In the genomic region with DNA sequence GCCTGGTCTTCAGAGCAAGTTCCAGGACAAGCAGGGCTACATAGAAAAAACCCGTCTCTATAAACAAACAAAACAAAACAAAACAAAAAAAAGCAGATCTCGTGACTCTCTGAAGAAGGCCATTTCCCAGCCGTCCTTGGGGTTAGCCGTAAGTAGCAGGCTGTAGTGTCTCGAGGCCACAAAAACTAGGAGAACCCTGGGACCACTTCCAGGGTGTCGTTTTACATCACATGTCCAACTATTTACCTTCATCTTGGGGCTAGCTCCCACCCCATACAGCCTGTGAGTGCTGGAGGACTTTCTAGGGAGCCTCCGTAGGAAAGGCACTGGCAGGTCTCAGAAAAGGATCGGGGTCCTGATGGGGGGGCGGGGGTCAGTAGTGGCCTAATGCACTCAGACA, we compare ENCODE assay signal across 22 mouse cellular contexts. TPM values are rescaled to one million over a fixed set of nuclear protein-coding genes. Genes with fewer than 3 reads are reported as not detected.
DNase-seq lines count a peak whose midpoint lies in the region; ATAC-seq and TF ChIP-seq lines count a peak whose summit lies in the region.
"Had no signal": no experiment of that assay in that cellular context is flagged by ENCODE, and none has a peak within 500 bp of the region (broad histone marks: within the 10 kb centered on the region; RNA-seq: fewer than 3 reads in every experiment).

No protein-coding gene starts in this region.

- H3K36me3 ChIP-seq in heart, embryonic 12.5 days = no peaks in the 10 kb centered on the region
- no peaks in the 10 kb centered on the region for H3K36me3 ChIP-seq in lung, postnatal 0 days (ENCODE audit: insufficient read depth, low read length)
- H3K36me3 ChIP-seq in midbrain, embryonic 14.5 days (ENCODE audit: control insufficient read depth, insufficient read depth, low read length) = no peaks in the 10 kb centered on the region
- no peaks in the 10 kb centered on the region for H3K36me3 ChIP-seq in hindbrain, embryonic 11.5 days (ENCODE audit: control insufficient read depth, insufficient read depth, low read length)
- H3K36me3 ChIP-seq: hindbrain, embryonic 12.5 days; midbrain, embryonic 13.5 days; neural tube, embryonic 12.5 days had no signal

- peaks cover 35% of the 10 kb centered on the region for H3K4me1 ChIP-seq in heart, embryonic 12.5 days (replicated peaks)
- peaks cover 11% of the 10 kb centered on the region for H3K4me1 ChIP-seq in bone marrow, adult 2 months (ENCODE audit: control insufficient read depth, insufficient read depth, low read length)
- peaks cover 22% of the 10 kb centered on the region; the same call in 1 of the 2 replicates for H3K4me1 ChIP-seq in lung, postnatal 0 days (ENCODE audit: insufficient read depth, low read depth, low read length)
- H3K4me1 ChIP-seq in midbrain, embryonic 14.5 days (ENCODE audit: control insufficient read depth, insufficient read depth, low read length) = no peaks in the 10 kb centered on the region
- no peaks in the 10 kb centered on the region for H3K4me1 ChIP-seq in hindbrain, embryonic 11.5 days (replicated peaks; ENCODE audit: control insufficient read depth, insufficient read depth, low read length)
- H3K4me1 ChIP-seq: hindbrain, embryonic 12.5 days; midbrain, embryonic 13.5 days; neural tube, embryonic 12.5 days had no signal

- no peak overlapping the region for H3K4me3 ChIP-seq in heart, embryonic 12.5 days
- H3K4me3 ChIP-seq in bone marrow, adult 2 months (replicated peaks; ENCODE audit: control insufficient read depth, low read depth, low read length) = no peak overlapping the region
- no peak overlapping the region for H3K4me3 ChIP-seq in lung, postnatal 0 days (ENCODE audit: low read depth, low read length)
- H3K4me3 ChIP-seq in midbrain, embryonic 14.5 days (replicated peaks; ENCODE audit: low read depth, low read length) = no peak overlapping the region
- no peak overlapping the region for H3K4me3 ChIP-seq in hindbrain, embryonic 11.5 days (ENCODE audit: low read depth, low read length)
- H3K4me3 ChIP-seq: hindbrain, embryonic 12.5 days; megakaryocyte, embryonic 14.5 days; midbrain, embryonic 13.5 days; neural tube, embryonic 12.5 days had no signal

- H3K4me2 ChIP-seq in heart, embryonic 12.5 days = no peak overlapping the region
- H3K4me2 ChIP-seq in lung, postnatal 0 days (replicated peaks; ENCODE audit: low read depth, low read length) = no peak overlapping the region
- no peak overlapping the region for H3K4me2 ChIP-seq in midbrain, embryonic 14.5 days (ENCODE audit: low read length)
- H3K4me2 ChIP-seq in hindbrain, embryonic 11.5 days (replicated peaks; ENCODE audit: low read depth, low read length) = no peak overlapping the region
- H3K4me2 ChIP-seq: hindbrain, embryonic 12.5 days; midbrain, embryonic 13.5 days; neural tube, embryonic 12.5 days had no signal

- no peak for DNase-seq in heart, adult 11 months
- DNase-seq in NIH3T3 (ENCODE audit: low read depth) = peak; percentile 54
- peak; percentile 70 for DNase-seq in lung, postnatal 0 days (ENCODE audit: low spot score)
- DNase-seq in midbrain, embryonic 14.5 days = no peak
- DNase-seq in hindbrain, embryonic 11.5 days (ENCODE audit: low spot score) = no peak
- DNase-seq: cerebellum, adult 8-10 months; layer of hippocampus, adult 9-11 months; left cerebral cortex, postnatal 4 days; liver; right cerebral cortex, postnatal 14 days; thymus, adult 2 months had no signal

- no peak for TF ChIP-seq CTCF in bone marrow, adult 2 months (IDR thresholded peaks at IDR 0.05; ENCODE audit: control insufficient read depth, insufficient read depth, low read length)
- TF ChIP-seq CTCF in lung, postnatal 0 days (IDR thresholded peaks at IDR 0.05) = no peak

- H3K27me3 ChIP-seq in heart, embryonic 12.5 days (replicated peaks) = no peaks in the 10 kb centered on the region
- no peaks in the 10 kb centered on the region for H3K27me3 ChIP-seq in lung, postnatal 0 days (replicated peaks; ENCODE audit: insufficient read depth, low read length)
- no peaks in the 10 kb centered on the region for H3K27me3 ChIP-seq in midbrain, embryonic 14.5 days (ENCODE audit: control insufficient read depth, insufficient read depth, low read length)
- no peaks in the 10 kb centered on the region for H3K27me3 ChIP-seq in hindbrain, embryonic 11.5 days (ENCODE audit: control insufficient read depth, insufficient read depth, low read length)
- H3K27me3 ChIP-seq: hindbrain, embryonic 12.5 days; megakaryocyte, embryonic 14.5 days; midbrain, embryonic 13.5 days; neural tube, embryonic 12.5 days had no signal

- H3K27ac ChIP-seq in heart, embryonic 12.5 days (ENCODE audit: poor library complexity, severe bottlenecking) = no peak overlapping the region
- 0 out of 2 replicates have a peak overlapping the region, but pooled peaks have one; percentile 11 for H3K27ac ChIP-seq in bone marrow, adult 2 months (ENCODE audit: control insufficient read depth, insufficient read depth, low read depth, low read length, poor library complexity)
- H3K27ac ChIP-seq in lung, postnatal 0 days (ENCODE audit: low read length) = peak overlapping the region; percentile 68
- H3K27ac ChIP-seq in midbrain, embryonic 14.5 days (replicated peaks; ENCODE audit: low read depth, low read length) = no peak overlapping the region
- H3K27ac ChIP-seq in hindbrain, embryonic 11.5 days (ENCODE audit: low read depth, low read length) = no peak overlapping the region
- H3K27ac ChIP-seq: hindbrain, embryonic 12.5 days; midbrain, embryonic 13.5 days; neural tube, embryonic 12.5 days; stomach, postnatal 0 days had no signal

- no peak for TF ChIP-seq POLR2A in bone marrow, adult 2 months (IDR thresholded peaks at IDR 0.05; ENCODE audit: borderline replicate concordance, control insufficient read depth, low read depth, low read length)

- WGBS in heart, embryonic 12.5 days = 60% methylated on average over 9 of the region's 9 CpGs
- WGBS in bone marrow, adult 2 months = 71% methylated on average over 9 of the region's 9 CpGs
- 34% methylated on average over 9 of the region's 9 CpGs for WGBS in lung, postnatal 0 days
- WGBS in midbrain, embryonic 14.5 days = 65% methylated on average over 9 of the region's 9 CpGs
- WGBS in hindbrain, embryonic 11.5 days = 61% methylated on average over 9 of the region's 9 CpGs

- 0 out of 2 replicates have a peak overlapping the region, but pooled peaks have one; percentile 23 for H3K9ac ChIP-seq in heart, embryonic 12.5 days
- H3K9ac ChIP-seq in lung, postnatal 0 days (replicated peaks; ENCODE audit: low read depth) = no peak overlapping the region
- H3K9ac ChIP-seq in midbrain, embryonic 14.5 days (replicated peaks; ENCODE audit: low read length) = no peak overlapping the region
- H3K9ac ChIP-seq in hindbrain, embryonic 11.5 days (ENCODE audit: low read depth, low read length) = no peak overlapping the region
- H3K9ac ChIP-seq: hindbrain, embryonic 12.5 days; midbrain, embryonic 13.5 days; neural tube, embryonic 12.5 days had no signal

- no peaks in the 10 kb centered on the region for H3K9me3 ChIP-seq in heart, embryonic 12.5 days (replicated peaks)
- H3K9me3 ChIP-seq in lung, postnatal 0 days (ENCODE audit: low read length) = no peaks in the 10 kb centered on the region
- H3K9me3 ChIP-seq in midbrain, embryonic 14.5 days (ENCODE audit: control insufficient read depth, low read length) = no peaks in the 10 kb centered on the region
- no peaks in the 10 kb centered on the region for H3K9me3 ChIP-seq in hindbrain, embryonic 11.5 days (ENCODE audit: control insufficient read depth, low read length)
- H3K9me3 ChIP-seq: hindbrain, embryonic 12.5 days; megakaryocyte, embryonic 14.5 days; midbrain, embryonic 13.5 days; neural tube, embryonic 12.5 days had no signal

- no peak for ATAC-seq in heart, embryonic 12.5 days (ENCODE audit: insufficient number of reproducible peaks, low FRiP score)
- peak; percentile 19 for ATAC-seq in lung, postnatal 0 days
- no peak for ATAC-seq in midbrain, embryonic 14.5 days (ENCODE audit: low FRiP score, low TSS enrichment)
- no peak for ATAC-seq in hindbrain, embryonic 11.5 days (ENCODE audit: low FRiP score)
- ATAC-seq: midbrain, embryonic 13.5 days had no signal

- TF ChIP-seq EP300 in lung, postnatal 0 days (IDR thresholded peaks at IDR 0.05) = no peak

RNA-seq across cellular contexts. Expression of gene Sftpb, which starts 0.9 kb away (rescaled TPM):
- polyA plus RNA-seq in heart, embryonic 12.5 days (2016; fragmentation: Nextera tagmentation; extraction: Ambion mirVana) = not detected in 2 replicates
- not detected in 2 replicates for polyA plus RNA-seq in bone marrow, adult 2 months (2011; ENCODE audit: insufficient read depth, insufficient read length, low replicate concordance, missing spikeins)
- 1,292 and 1,589 TPM in 2 replicates for polyA plus RNA-seq in lung, postnatal 0 days (2015; fragmentation: Nextera tagmentation; extraction: Ambion mirVana)
- not detected in 2 replicates for polyA plus RNA-seq in midbrain, embryonic 14.5 days (2014; fragmentation: Nextera tagmentation; extraction: Ambion mirVana)
- not detected in 2 replicates for polyA plus RNA-seq in hindbrain, embryonic 11.5 days (2014; fragmentation: Nextera tagmentation; extraction: Ambion mirVana)
- polyA plus RNA-seq: forebrain, embryonic 11.5 days; hindbrain, embryonic 12.5 days; kidney, postnatal 0 days; liver, embryonic 16.5 days; midbrain, embryonic 13.5 days; neural tube, embryonic 12.5 days; stomach, postnatal 0 days; urinary bladder, adult 2 months had no signal

RNA-seq across cellular contexts. Expression of gene Usp39, which starts 41.5 kb away (rescaled TPM):
- 36.0 and 39.7 TPM in 2 replicates for polyA plus RNA-seq in heart, embryonic 12.5 days (2016; fragmentation: Nextera tagmentation; extraction: Ambion mirVana)
- 30.0 and 53.7 TPM in 2 replicates for polyA plus RNA-seq in bone marrow, adult 2 months (2011; ENCODE audit: insufficient read depth, insufficient read length, low replicate concordance, missing spikeins)
- polyA plus RNA-seq in lung, postnatal 0 days (2015; fragmentation: Nextera tagmentation; extraction: Ambion mirVana) = 26.1 and 27.4 TPM in 2 replicates
- polyA plus RNA-seq in midbrain, embryonic 14.5 days (2014; fragmentation: Nextera tagmentation; extraction: Ambion mirVana) = 47.8 and 60.6 TPM in 2 replicates
- 102 and 113 TPM in 2 replicates for polyA plus RNA-seq in hindbrain, embryonic 11.5 days (2014; fragmentation: Nextera tagmentation; extraction: Ambion mirVana)

RNA-seq across cellular contexts. Expression of gene 0610030E20Rik, which starts 43.6 kb away (rescaled TPM):
- polyA plus RNA-seq in heart, embryonic 12.5 days (2016; fragmentation: Nextera tagmentation; extraction: Ambion mirVana) = 17.2 and 19.9 TPM in 2 replicates
- polyA plus RNA-seq in bone marrow, adult 2 months (2011; ENCODE audit: insufficient read depth, insufficient read length, low replicate concordance, missing spikeins) = 12.9 and 21.8 TPM in 2 replicates
- polyA plus RNA-seq in lung, postnatal 0 days (2015; fragmentation: Nextera tagmentation; extraction: Ambion mirVana) = 23.0 and 24.2 TPM in 2 replicates
- 14.6 and 16.0 TPM in 2 replicates for polyA plus RNA-seq in midbrain, embryonic 14.5 days (2014; fragmentation: Nextera tagmentation; extraction: Ambion mirVana)
- 17.6 and 28.4 TPM in 2 replicates for polyA plus RNA-seq in hindbrain, embryonic 11.5 days (2014; fragmentation: Nextera tagmentation; extraction: Ambion mirVana)

RNA-seq across cellular contexts. Expression of gene Tmem150a, which starts 51.7 kb away (rescaled TPM):
- 13.3 and 13.5 TPM in 2 replicates for polyA plus RNA-seq in heart, embryonic 12.5 days (2016; fragmentation: Nextera tagmentation; extraction: Ambion mirVana)
- 2.2 and 10.2 TPM in 2 replicates for polyA plus RNA-seq in bone marrow, adult 2 months (2011; ENCODE audit: insufficient read depth, insufficient read length, low replicate concordance, missing spikeins)
- polyA plus RNA-seq in lung, postnatal 0 days (2015; fragmentation: Nextera tagmentation; extraction: Ambion mirVana) = 17.6 and 25.7 TPM in 2 replicates
- 9.8 and 17.1 TPM in 2 replicates for polyA plus RNA-seq in midbrain, embryonic 14.5 days (2014; fragmentation: Nextera tagmentation; extraction: Ambion mirVana)
- polyA plus RNA-seq in hindbrain, embryonic 11.5 days (2014; fragmentation: Nextera tagmentation; extraction: Ambion mirVana) = 7.0 and 9.2 TPM in 2 replicates

Comparison
In these comparisons a context has a peak if more than half of its experiments do, and no peak if none do; other contexts are left out.
1. H3K27ac ChIP-seq: peak in bone marrow, adult 2 months (single experiment) and lung, postnatal 0 days (single experiment); none in heart, embryonic 12.5 days (single experiment), midbrain, embryonic 14.5 days (single experiment) and hindbrain, embryonic 11.5 days (single experiment).
2. DNase-seq: peak in NIH3T3 (single experiment) and lung, postnatal 0 days (single experiment); none in heart, adult 11 months (single experiment), midbrain, embryonic 14.5 days (single experiment) and hindbrain, embryonic 11.5 days (single experiment).
3. RNA of gene Sftpb, which starts 0.9 kb away (polyA plus RNA-seq): 1,292 to 1,589 TPM in lung, postnatal 0 days; not detected in bone marrow, adult 2 months, not detected in midbrain, embryonic 14.5 days, not detected in heart, embryonic 12.5 days and not detected in hindbrain, embryonic 11.5 days; every median in the first group is over 100 times any median in the second.